In genomic region chr2:143451256-143451655, GRCm38 (mm10) we compare ENCODE assay signal across 19 mouse cellular contexts.
A peak's percentile ranks its signal among the peaks of the same experiment; 100 is the strongest.
DNase-seq lines count a peak whose midpoint lies in the region; TF ChIP-seq lines count a peak whose summit lies in the region.
"Had no signal": no experiment of that assay in that cellular context is flagged by ENCODE, and none has a peak within 500 bp of the region (broad histone marks: within the 10 kb centered on the region; RNA-seq: fewer than 3 reads in every experiment).

No protein-coding gene starts in this region.

- TF ChIP-seq CTCF in layer of hippocampus, adult 2 months (conservative IDR thresholded peaks at IDR 0.05): no peak

- no peak overlapping the region for H3K4me3 ChIP-seq in layer of hippocampus, adult 2 months
- H3K4me3 ChIP-seq: embryonic facial prominence, embryonic 13.5 days; heart, embryonic 13.5 days; midbrain, embryonic 12.5 days; myocyte; neural tube, embryonic 15.5 days had no signal

- peak in 1 of 2 experiments; percentile 41 for DNase-seq in layer of hippocampus, adult 2 months (ENCODE audit: low spot score in 2 of 2)
- DNase-seq in layer of hippocampus, adult 9-10 months (ENCODE audit: low spot score): no peak
- DNase-seq in frontal cortex, adult 2 months (ENCODE audit: extremely low spot score in 1 of 2, low spot score in 1 of 2): peak; percentile 62 to 74
- DNase-seq in left cerebral cortex, adult 8-10 months (ENCODE audit: low spot score in 2 of 2): peak; percentile 28 to 54
- DNase-seq in right cerebral cortex, postnatal 36 days (ENCODE audit: low spot score in 2 of 2): peak; percentile 41 to 73
- DNase-seq in urinary bladder, adult 18-20 months (ENCODE audit: low spot score in 2 of 2): no peak
- no peak for DNase-seq in ovary, postnatal 36 days (ENCODE audit: low spot score)
- DNase-seq: adrenal gland, postnatal 25 days; cerebellum, adult 2 months; heart, postnatal 36 days; lung, adult 18-20 months; lung, postnatal 4 days; thymus, postnatal 36 days had no signal

- peak overlapping the region; percentile 64 for H3K27ac ChIP-seq in layer of hippocampus, adult 2 months
- H3K27ac ChIP-seq: embryonic facial prominence, embryonic 13.5 days; heart, embryonic 13.5 days; kidney, postnatal 0 days; midbrain, embryonic 12.5 days; neural tube, embryonic 15.5 days had no signal

Comparison
In these comparisons a context has a peak if more than half of its experiments do, and no peak if none do; other contexts are left out.
1. DNase-seq: peak in frontal cortex, adult 2 months (2 of 2), left cerebral cortex, adult 8-10 months (2 of 2) and right cerebral cortex, postnatal 36 days (2 of 2); none in layer of hippocampus, adult 9-10 months (single experiment), urinary bladder, adult 18-20 months (0 of 2) and ovary, postnatal 36 days (single experiment).